34 mouse cellular contexts compared by ENCODE assay signal in genomic region chr3:58731520-58731919, GRCm38 (mm10). TPM values are rescaled to one million over a fixed set of nuclear protein-coding genes. Genes with fewer than 3 reads are reported as not detected.
DNase-seq lines count a peak whose midpoint lies in the region; ATAC-seq and TF ChIP-seq lines count a peak whose summit lies in the region.
"Had no signal": no experiment of that assay in that cellular context is flagged by ENCODE, and none has a peak within 500 bp of the region (broad histone marks: within the 10 kb centered on the region; RNA-seq: fewer than 3 reads in every experiment).

No protein-coding gene starts in this region.

- no peak for TF ChIP-seq CTCF in midbrain, postnatal 0 days (IDR thresholded peaks at IDR 0.05)

- no peak overlapping the region for H3K4me2 ChIP-seq in midbrain, postnatal 0 days (ENCODE audit: low read depth, low read length, poor library complexity, severe bottlenecking)
- H3K4me2 ChIP-seq in midbrain, embryonic 15.5 days = no peak overlapping the region
- H3K4me2 ChIP-seq: embryonic facial prominence, embryonic 12.5 days; heart, embryonic 12.5 days; hindbrain, embryonic 14.5 days; neural tube, embryonic 13.5 days had no signal

- H3K27ac ChIP-seq in midbrain, postnatal 0 days (ENCODE audit: low read depth, low read length) = no peak overlapping the region
- H3K27ac ChIP-seq in midbrain, embryonic 15.5 days = no peak overlapping the region
- H3K27ac ChIP-seq: embryonic facial prominence, embryonic 12.5 days; gastrocnemius, adult 2 months; heart, adult 2 months; hindbrain, embryonic 14.5 days; liver, embryonic 14.5 days; macrophage; neural tube, embryonic 13.5 days; stomach, postnatal 0 days had no signal

- no peaks in the 10 kb centered on the region for H3K36me3 ChIP-seq in midbrain, postnatal 0 days (ENCODE audit: insufficient read depth, low read length)
- H3K36me3 ChIP-seq in midbrain, embryonic 15.5 days (replicated peaks) = no peaks in the 10 kb centered on the region
- H3K36me3 ChIP-seq: embryonic facial prominence, embryonic 12.5 days; heart, embryonic 12.5 days; neural tube, embryonic 13.5 days had no signal

- no peak for ATAC-seq in midbrain, postnatal 0 days (ENCODE audit: low FRiP score)
- ATAC-seq in midbrain, embryonic 15.5 days (replicated peaks) = no peak
- ATAC-seq: activated CD4-positive, CD25-positive, alpha-beta regulatory T cell, adult 4 months; forebrain, embryonic 14.5 days; intestine, postnatal 0 days had no signal

- no peak overlapping the region for H3K4me3 ChIP-seq in midbrain, postnatal 0 days (ENCODE audit: low read depth, low read length)
- H3K4me3 ChIP-seq in midbrain, embryonic 15.5 days = no peak overlapping the region
- H3K4me3 ChIP-seq: embryonic facial prominence, embryonic 12.5 days; gastrocnemius, adult 2 months; heart, adult 2 months; heart, embryonic 12.5 days; neural tube, embryonic 13.5 days had no signal

- no peak overlapping the region for H3K9ac ChIP-seq in midbrain, postnatal 0 days (replicated peaks; ENCODE audit: low read length, poor library complexity, severe bottlenecking)
- no peak overlapping the region for H3K9ac ChIP-seq in midbrain, embryonic 15.5 days
- H3K9ac ChIP-seq: embryonic facial prominence, embryonic 12.5 days; heart, embryonic 12.5 days; hindbrain, embryonic 14.5 days; liver, embryonic 14.5 days; neural tube, embryonic 13.5 days had no signal

- H3K27me3 ChIP-seq in midbrain, postnatal 0 days (ENCODE audit: insufficient read depth, low read length) = no peaks in the 10 kb centered on the region
- H3K27me3 ChIP-seq in midbrain, embryonic 15.5 days (replicated peaks) = no peaks in the 10 kb centered on the region
- H3K27me3 ChIP-seq: CH12.LX; embryonic facial prominence, embryonic 12.5 days; heart, embryonic 12.5 days; neural tube, embryonic 13.5 days had no signal

- no peaks in the 10 kb centered on the region for H3K9me3 ChIP-seq in midbrain, postnatal 0 days (ENCODE audit: low read length)
- H3K9me3 ChIP-seq in midbrain, embryonic 15.5 days = no peaks in the 10 kb centered on the region
- H3K9me3 ChIP-seq: embryonic facial prominence, embryonic 12.5 days; heart, embryonic 12.5 days; neural tube, embryonic 13.5 days had no signal

- no peaks in the 10 kb centered on the region for H3K4me1 ChIP-seq in midbrain, postnatal 0 days (ENCODE audit: insufficient read depth, low read length)
- H3K4me1 ChIP-seq in midbrain, embryonic 15.5 days = no peaks in the 10 kb centered on the region
- H3K4me1 ChIP-seq: embryonic facial prominence, embryonic 12.5 days; heart, embryonic 12.5 days had no signal

- 74% methylated on average over 5 of the region's 5 CpGs for WGBS in midbrain, postnatal 0 days
- 70% methylated on average over 5 of the region's 5 CpGs for WGBS in midbrain, embryonic 15.5 days

- peak; percentile 34 for DNase-seq in adrenal gland, adult 2 months
- no peak for DNase-seq in adrenal gland, postnatal 25 days
- peak; percentile 16 for DNase-seq in midbrain, postnatal 0 days (ENCODE audit: low spot score)
- peak; percentile 55 for DNase-seq in forelimb bud, embryonic 11.5 days (ENCODE audit: low read depth, low spot score)
- DNase-seq in thymus, adult 18-20 months = no peak
- DNase-seq in spleen, postnatal 10 days (ENCODE audit: low spot score in 2 of 2) = no peak
- DNase-seq in layer of hippocampus, adult 11-12 months (ENCODE audit: low spot score) = no peak
- DNase-seq: adrenal gland, adult 8-10 months; cerebellum, adult 11-12 months; cerebellum, postnatal 14 days; gastrocnemius, adult 2 months; gastrocnemius, postnatal 36 days; heart, adult 2 months; kidney, postnatal 10 days; layer of hippocampus, adult 9-11 months; liver; lung, adult 2 months; lung, postnatal 10 days; right cerebral cortex, postnatal 25 days; spleen, adult 18-20 months; thymus, adult 2 months; thymus, postnatal 36 days had no signal

RNA-seq across cellular contexts. Expression of gene Siah2, which starts 39.3 kb away (rescaled TPM):
- 10 to 100 TPM; 14.4 to 28.6 TPM for total RNA-seq in adrenal gland, adult 2 months (2021)
- polyA plus RNA-seq in adrenal gland, adult 2 months (2012; rRNA removed) = 36.0 and 52.3 TPM in 2 replicates
- 20.2 and 20.5 TPM in 2 replicates for total RNA-seq in adrenal gland, postnatal 25 days (2021)
- total RNA-seq in midbrain, postnatal 0 days (2014; rRNA removed) = 24.8 and 25.7 TPM in 2 replicates
- 11.4 and 13.1 TPM in 2 replicates for polyA plus RNA-seq in midbrain, postnatal 0 days (2015; fragmentation: Nextera tagmentation; extraction: Ambion mirVana)
- 9.9 and 10.2 TPM in 2 replicates for polyA plus RNA-seq in midbrain, embryonic 15.5 days (2015; fragmentation: Nextera tagmentation; extraction: Ambion mirVana)

Comparison
In these comparisons a context has a peak if more than half of its experiments do, and no peak if none do; other contexts are left out.
1. DNase-seq: peak in adrenal gland, adult 2 months (single experiment), midbrain, postnatal 0 days (single experiment) and forelimb bud, embryonic 11.5 days (single experiment); none in adrenal gland, postnatal 25 days (single experiment), thymus, adult 18-20 months (0 of 2), spleen, postnatal 10 days (0 of 2) and layer of hippocampus, adult 11-12 months (single experiment).